Mouse (Mus musculus): Measurements from ENCODE around the gene Akap3. TPM values are rescaled to one million over a fixed set of nuclear protein-coding genes. Genes with fewer than 3 reads are reported as not detected.

Akap3 gene
- total RNA-seq (2023): not detected

DNA sequence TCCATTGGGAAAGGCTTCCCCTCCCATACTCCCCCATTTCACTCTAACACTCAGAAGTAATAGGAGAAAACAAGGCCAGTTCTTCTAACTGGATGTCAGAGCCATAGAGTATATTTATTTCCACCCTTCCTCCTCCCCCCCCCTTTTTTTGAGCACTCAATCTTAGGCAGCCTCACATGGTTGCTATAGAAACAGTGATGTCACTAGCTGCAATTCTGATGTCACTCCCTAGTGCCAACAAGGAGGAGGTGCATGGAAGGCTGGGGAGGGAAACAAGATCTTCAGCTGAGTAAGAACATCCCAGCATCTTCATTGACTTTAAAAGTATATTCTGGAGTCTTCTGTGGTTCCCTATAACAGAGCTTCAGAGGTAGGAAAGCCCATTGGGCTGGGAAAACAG is at the start of gene Akap3:
Gene Akap3 (plus strand): TSS at position 218 of the 400 bp plus-strand sequence.

GRCm38 (mm10) chr6:126848712-126849704 is 3.9 kb upstream of the Akap3 start, which contains the start of gene Ndufa9:
Ndufa9 (minus strand) TSS chr6:126849136.

DNA sequence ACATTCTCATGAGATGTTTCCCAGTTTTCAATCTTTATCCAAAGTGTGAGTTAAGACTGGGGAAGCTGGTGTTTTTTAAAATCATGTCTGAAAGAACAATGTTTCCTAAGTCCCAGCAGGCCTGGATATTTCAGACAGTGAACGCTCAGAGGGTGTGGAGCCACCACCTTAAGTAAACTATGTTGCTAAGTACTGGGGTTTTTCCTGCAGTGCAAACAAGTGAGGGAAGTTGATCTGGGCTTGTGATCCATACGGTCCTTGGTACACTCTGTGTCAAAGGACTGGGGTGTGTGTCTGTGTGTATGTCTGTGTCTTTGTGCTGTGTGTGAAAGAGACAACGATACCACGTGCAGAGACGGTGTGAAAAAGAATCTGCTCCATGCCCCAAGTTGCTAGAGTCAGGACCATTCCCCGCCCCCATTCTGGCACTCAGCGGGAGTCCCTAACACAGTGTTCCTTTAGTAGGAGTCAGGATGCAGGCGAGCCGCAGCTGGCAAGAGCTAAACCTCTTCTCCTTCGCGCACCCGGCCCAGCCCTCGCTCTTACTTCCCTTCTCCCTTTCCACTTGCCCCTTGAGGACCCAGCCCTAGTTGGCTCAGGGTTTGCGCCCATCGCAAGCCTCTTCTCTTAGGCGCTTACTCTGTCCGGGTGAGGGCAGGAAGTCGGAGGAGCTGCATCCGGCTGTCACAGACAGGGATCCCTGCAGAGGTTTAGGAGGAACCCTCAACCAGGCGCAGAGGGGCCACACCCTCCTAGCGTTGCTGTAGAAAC is 68.4 kb downstream of the Akap3 start, which contains the start of gene Dyrk4:
Gene Dyrk4 (minus strand): TSS at position 729 of the 771 bp plus-strand sequence.

Other genes starting within 250 kb of the Akap3 start
- gene Kcna1, start 206.7 kb upstream of the Akap3 start, total RNA-seq (2023): not detected
- gene Kcna6, start 112.4 kb upstream of the Akap3 start, total RNA-seq (2023): not detected
- 70.6 TPM for gene Ndufa9, start 4.0 kb upstream of the Akap3 start, total RNA-seq (2023)
- gene Dyrk4, start 68.7 kb downstream of the Akap3 start, total RNA-seq (2023): 2.0 TPM
- gene Rad51ap1, start 86.5 kb downstream of the Akap3 start, total RNA-seq (2023): 2.9 TPM
- 23.3 TPM for gene D6Wsu163e, start 86.9 kb downstream of the Akap3 start, total RNA-seq (2023)
- gene Fgf6, start 162.5 kb downstream of the Akap3 start, total RNA-seq (2023): not detected
- not detected for gene Fgf23, start 219.8 kb downstream of the Akap3 start, total RNA-seq (2023)